Mouse (Mus musculus) cerebellum, adult 2 months (tissue): ENCODE results near the gene Serinc5.

Experiments
- CTCF ChIP-seq: fragments of 200-500 bp; IDR thresholded peaks from 2 replicates; pipeline ENCODE4 v1.5.1; 2011; ENCODE audit warnings: low read depth, mild to moderate bottlenecking, control low read depth, low read length, moderate library complexity, borderline replicate concordance; ENCODE audit not compliant: insufficient read depth
- POLR2A ChIP-seq: fragments of 200-500 bp; IDR thresholded peaks from 2 replicates; pipeline ENCODE4 v1.6.1; 2011; ENCODE audit warnings: low read length, control low read depth, borderline replicate concordance; ENCODE audit not compliant: insufficient read depth

- TF ChIP-seq CTCF (no peak), POLR2A (no peak)
These were observed 28.5 kb downstream of the Serinc5 start for GRCm38 (mm10) chr13:92639093-92640014.
